In genomic region chr1:90906357-90906756, GRCm38 (mm10) we compare ENCODE assay signal across 9 mouse cellular contexts. TPM values are rescaled to one million over a fixed set of nuclear protein-coding genes. Genes with fewer than 3 reads are reported as not detected.
A peak's percentile ranks its signal among the peaks of the same experiment; 100 is the strongest.
DNase-seq lines count a peak whose midpoint lies in the region; ATAC-seq lines count a peak whose summit lies in the region.
"Had no signal": no experiment of that assay in that cellular context is flagged by ENCODE, and none has a peak within 500 bp of the region (broad histone marks: within the 10 kb centered on the region; RNA-seq: fewer than 3 reads in every experiment).

No protein-coding gene starts in this region.

- intact Hi-C loops in heart, postnatal 10 days (cut with DNase I): loop anchor here (1.0 to 2.0 kb wide), 2 partner anchors 20 to 50 kb away; no protein-coding TSS in a partner anchor
- intact Hi-C loops in left cerebral cortex, postnatal 4 days (cut with DNase I): no loop called here

- WGBS in midbrain, embryonic 14.5 days: 13% methylated on average over 2 of the region's 2 CpGs
- 11% methylated on average over 2 of the region's 2 CpGs for WGBS in midbrain, embryonic 13.5 days

- no peaks in the 10 kb centered on the region for H3K27me3 ChIP-seq in midbrain, embryonic 14.5 days (ENCODE audit: control insufficient read depth, insufficient read depth, low read length)
- H3K27me3 ChIP-seq in midbrain, embryonic 13.5 days: no peaks in the 10 kb centered on the region

- no peak overlapping the region for H3K9ac ChIP-seq in midbrain, embryonic 14.5 days (replicated peaks; ENCODE audit: low read length)
- H3K9ac ChIP-seq in midbrain, embryonic 13.5 days (replicated peaks): no peak overlapping the region
- H3K9ac ChIP-seq: heart, embryonic 13.5 days had no signal

- H3K36me3 ChIP-seq in midbrain, embryonic 14.5 days (ENCODE audit: control insufficient read depth, insufficient read depth, low read length): no peaks in the 10 kb centered on the region
- H3K36me3 ChIP-seq in midbrain, embryonic 13.5 days: no peaks in the 10 kb centered on the region
- H3K36me3 ChIP-seq: heart, embryonic 13.5 days had no signal

- no peak overlapping the region for H3K4me3 ChIP-seq in midbrain, embryonic 14.5 days (replicated peaks; ENCODE audit: low read depth, low read length)
- H3K4me3 ChIP-seq in midbrain, embryonic 13.5 days (replicated peaks): no peak overlapping the region
- H3K4me3 ChIP-seq: heart, embryonic 13.5 days; myocyte had no signal

- peak; percentile 73 for DNase-seq in midbrain, embryonic 14.5 days
- DNase-seq in ZHBTc4 (ENCODE audit: low read depth, low spot score): peak; percentile 71
- DNase-seq in cerebellum, adult 8-10 months: peak; percentile 29
- peak; percentile 57 to 73 for DNase-seq in heart, postnatal 10 days
- DNase-seq in left cerebral cortex, postnatal 4 days: peak; percentile 38
- peak; percentile 25 for DNase-seq in right cerebral cortex, postnatal 4 days

- H3K27ac ChIP-seq in midbrain, embryonic 14.5 days (replicated peaks; ENCODE audit: low read depth, low read length): no peak overlapping the region
- H3K27ac ChIP-seq in midbrain, embryonic 13.5 days: no peak overlapping the region
- H3K27ac ChIP-seq: heart, embryonic 13.5 days had no signal

- no peaks in the 10 kb centered on the region for H3K9me3 ChIP-seq in midbrain, embryonic 14.5 days (ENCODE audit: control insufficient read depth, low read length)
- H3K9me3 ChIP-seq in midbrain, embryonic 13.5 days: no peaks in the 10 kb centered on the region
- H3K9me3 ChIP-seq: heart, embryonic 13.5 days had no signal

- no peak overlapping the region for H3K4me2 ChIP-seq in midbrain, embryonic 14.5 days (ENCODE audit: low read length)
- no peak overlapping the region for H3K4me2 ChIP-seq in midbrain, embryonic 13.5 days (replicated peaks)
- H3K4me2 ChIP-seq: heart, embryonic 13.5 days had no signal

- no peak for ATAC-seq in midbrain, embryonic 14.5 days (ENCODE audit: low FRiP score, low TSS enrichment)
- ATAC-seq in midbrain, embryonic 13.5 days: no peak

- H3K4me1 ChIP-seq in midbrain, embryonic 14.5 days (ENCODE audit: control insufficient read depth, insufficient read depth, low read length): no peaks in the 10 kb centered on the region
- no peaks in the 10 kb centered on the region for H3K4me1 ChIP-seq in midbrain, embryonic 13.5 days (replicated peaks)

RNA-seq across cellular contexts. Expression of gene Mlph, which starts 8.5 kb away (rescaled TPM):
- 0.12 and 0.42 TPM in 2 replicates for polyA plus RNA-seq in midbrain, embryonic 14.5 days (2014; fragmentation: Nextera tagmentation; extraction: Ambion mirVana)
- polyA plus RNA-seq in midbrain, embryonic 13.5 days (2015; fragmentation: Nextera tagmentation; extraction: Ambion mirVana): 0.06 and 0.13 TPM in 2 replicates
- under 1 TPM; 0.45 to 0.86 TPM for total RNA-seq in heart, postnatal 10 days (2021)
- under 1 TPM; 0.40 to 0.79 TPM for total RNA-seq in left cerebral cortex, postnatal 4 days (2021)

RNA-seq across cellular contexts. Expression of gene Prlh, which starts 46.6 kb away (rescaled TPM):
- not detected in 2 replicates for polyA plus RNA-seq in midbrain, embryonic 14.5 days (2014; fragmentation: Nextera tagmentation; extraction: Ambion mirVana)
- not detected in 2 replicates for polyA plus RNA-seq in midbrain, embryonic 13.5 days (2015; fragmentation: Nextera tagmentation; extraction: Ambion mirVana)
- total RNA-seq in heart, postnatal 10 days (2021): not detected
- not detected for total RNA-seq in left cerebral cortex, postnatal 4 days (2021)
- polyA plus RNA-seq: heart, embryonic 13.5 days; myocyte had no signal
